Mouse (Mus musculus): Measurements from ENCODE around the gene Nup43. TPM values are rescaled to one million over a fixed set of nuclear protein-coding genes. Genes with fewer than 3 reads are reported as not detected.
"Not testable (repeated sequence)": the region's sequence is repeated elsewhere in the genome, so short reads cannot be mapped to it uniquely, and the experiment has no call there.

Gene Nup43
- total RNA-seq (2021): 1 to 10 TPM; 4.1 to 4.2 TPM

DNA sequence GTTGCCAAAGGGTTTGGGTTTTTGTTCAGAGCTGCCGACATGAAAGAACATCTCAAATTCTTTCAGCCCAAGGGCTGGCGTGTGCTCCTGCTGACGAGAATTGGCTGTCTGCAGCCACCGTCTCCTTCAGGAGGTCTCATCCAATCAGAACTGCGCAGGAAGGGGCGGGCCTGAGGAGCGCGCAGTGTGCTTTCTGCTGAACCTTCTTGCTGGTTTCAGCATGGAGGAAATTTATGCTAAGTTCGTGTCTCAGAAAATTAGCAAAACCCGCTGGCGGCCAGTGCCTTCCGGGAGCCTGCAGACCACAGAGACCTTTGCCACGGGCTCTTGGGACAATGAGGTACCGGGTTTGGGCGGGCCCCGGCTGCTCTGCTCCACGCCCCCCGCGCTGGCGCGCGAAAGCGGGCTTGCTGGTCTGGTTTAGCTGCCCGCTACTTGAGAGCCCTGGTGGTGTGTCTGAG, at the start of gene Nup43:
Nup43 (plus strand) TSS at position 162 of the 461 bp plus-strand sequence.
- peak; percentile 92 to 94 for DNase-seq (ENCODE audit: low spot score in 2 of 2)
- intact Hi-C loops (cut with DNase I): no loop called here

DNA sequence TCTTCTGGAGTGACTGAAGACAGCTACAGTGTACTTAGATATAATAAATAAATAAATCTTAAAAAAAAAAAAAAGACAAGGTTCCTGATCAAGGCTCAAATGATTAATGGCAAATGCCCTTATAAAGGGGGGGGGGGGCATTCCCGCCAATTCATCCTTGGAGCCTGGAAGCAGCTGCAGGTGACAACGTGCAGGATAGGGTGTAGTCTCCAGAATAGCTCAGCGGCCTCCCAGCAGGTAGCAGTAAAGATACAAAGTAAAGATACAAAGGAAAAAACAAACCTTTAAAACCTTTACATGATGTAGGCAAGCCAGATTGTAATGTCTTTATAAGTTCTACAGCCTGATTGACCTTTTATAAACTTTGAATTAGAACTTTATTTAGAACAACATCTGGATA, 49.7 kb upstream of the Nup43 start:
- DNase-seq (ENCODE audit: low spot score in 2 of 2); intact Hi-C loops (cut with DNase I): not testable (repeated sequence)

DNA sequence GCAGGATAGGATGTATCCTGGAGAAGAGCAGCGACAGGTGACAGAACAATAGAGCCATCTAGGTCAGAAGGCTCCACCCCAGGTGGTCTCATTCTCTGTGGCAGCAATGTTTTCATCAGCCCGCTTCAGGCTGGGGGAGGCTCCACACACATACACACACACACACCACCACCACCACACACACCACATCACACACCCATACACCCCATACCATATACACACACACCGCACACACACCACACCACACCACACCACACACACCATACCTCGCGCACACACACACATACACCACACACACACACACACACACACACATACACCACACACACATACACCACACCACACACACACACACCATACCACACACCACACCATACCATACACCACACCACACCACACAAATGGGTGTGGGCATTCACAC, 47.5 kb upstream of the Nup43 start:
- no peak for DNase-seq (ENCODE audit: low spot score in 2 of 2)
- intact Hi-C loops (cut with DNase I): no loop called here

DNA sequence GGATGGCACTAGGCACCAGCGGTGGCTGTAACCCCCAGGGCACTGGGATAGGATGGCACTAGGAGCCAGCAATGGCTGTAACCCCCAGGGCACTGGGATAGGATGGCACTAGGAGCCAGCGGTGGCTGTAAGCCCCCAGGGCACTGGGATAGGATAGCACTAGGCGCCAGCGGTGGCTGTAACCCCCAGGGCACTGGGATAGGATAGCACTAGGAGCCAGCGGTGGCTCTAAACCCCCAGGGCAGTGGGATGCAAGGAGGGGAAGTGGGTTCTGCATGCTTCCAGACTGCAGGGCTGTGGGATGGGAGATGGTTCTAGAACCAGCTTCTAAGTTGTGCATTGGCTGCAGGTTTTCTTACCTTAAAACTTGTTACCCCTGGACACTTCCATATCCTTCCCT, 46.6 kb upstream of the Nup43 start:
- no peak for DNase-seq (ENCODE audit: low spot score in 2 of 2)

DNA sequence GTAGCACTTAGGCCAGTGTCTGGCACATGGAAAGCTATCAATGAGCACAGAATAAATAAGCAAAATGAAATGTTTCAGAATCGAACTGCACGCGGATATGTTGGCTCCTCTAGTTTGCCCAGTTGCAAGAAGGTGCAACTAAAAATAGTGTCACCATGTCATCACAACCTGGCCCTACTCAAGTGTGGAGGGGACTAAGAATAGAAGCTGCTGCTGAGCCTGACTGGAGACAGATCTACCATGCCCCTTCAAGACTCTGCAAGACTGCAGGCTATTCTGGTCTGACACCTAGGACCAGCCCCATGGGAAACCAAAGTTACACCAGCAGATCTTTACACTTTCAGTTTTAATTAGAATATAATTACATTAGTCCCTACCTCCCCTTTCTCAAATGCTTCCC, 44.9 kb upstream of the Nup43 start:
- DNase-seq (ENCODE audit: low spot score in 2 of 2): no peak

More for the DNA sequence above, 46.6 kb upstream of the Nup43 start:
- intact Hi-C loops (cut with DNase I): no loop called here

DNA sequence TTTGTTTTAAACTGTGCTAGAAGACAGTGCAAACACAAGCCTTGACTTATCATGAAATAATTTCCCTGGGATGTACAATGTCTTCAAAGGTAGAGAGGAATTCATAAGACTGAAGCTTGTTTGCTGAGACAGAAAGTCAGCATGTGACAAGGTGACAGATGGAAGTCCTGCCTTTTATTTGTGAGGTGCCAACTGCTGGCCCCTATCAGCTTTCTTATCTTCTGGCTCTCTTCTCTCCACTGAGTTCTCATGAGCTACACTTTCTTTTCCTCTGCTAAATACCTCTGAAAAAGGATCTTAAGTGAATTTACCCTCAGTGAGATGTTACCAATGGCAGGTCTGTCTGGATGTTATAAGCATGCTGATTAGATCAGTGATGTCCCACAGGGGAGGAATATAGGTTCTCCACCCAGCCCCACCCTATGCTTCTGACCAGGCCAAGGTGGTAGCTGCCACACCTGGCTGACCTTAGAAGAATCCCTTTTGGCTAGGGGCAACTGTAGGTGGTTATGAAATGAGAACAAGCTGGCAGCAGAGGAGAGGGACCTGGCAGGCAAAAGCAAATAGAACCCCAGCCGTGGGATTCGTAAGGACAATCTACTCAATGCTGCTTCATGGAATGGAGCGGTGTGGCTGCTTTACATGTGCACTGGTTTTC, 43.3 kb upstream of the Nup43 start:
- intact Hi-C loops (cut with DNase I): no loop called here
- DNase-seq (ENCODE audit: low spot score in 2 of 2): no peak

More for the DNA sequence above, 44.9 kb upstream of the Nup43 start:
- intact Hi-C loops (cut with DNase I): no loop called here

DNA sequence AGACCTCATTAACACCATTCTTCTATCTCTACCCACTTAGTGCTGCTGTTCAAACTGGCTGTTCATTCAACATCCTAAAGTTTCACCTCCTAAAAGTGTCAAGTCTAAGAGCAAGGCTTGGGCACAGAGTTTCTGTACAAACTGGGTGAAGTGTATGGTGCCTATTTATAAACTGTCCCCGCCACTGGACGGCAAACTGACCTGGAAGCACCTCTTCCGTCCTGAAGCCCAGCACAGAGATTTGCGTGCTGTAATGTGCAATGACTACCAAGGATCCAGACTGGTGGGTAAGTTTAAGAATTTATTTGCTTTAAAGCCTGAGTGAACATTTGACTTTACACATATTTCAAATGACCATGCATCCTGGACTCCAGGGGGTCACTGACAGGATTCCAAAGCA, 38.2 kb upstream of the Nup43 start:
- intact Hi-C loops (cut with DNase I): no loop called here
- no peak for DNase-seq (ENCODE audit: low spot score in 2 of 2)

DNA sequence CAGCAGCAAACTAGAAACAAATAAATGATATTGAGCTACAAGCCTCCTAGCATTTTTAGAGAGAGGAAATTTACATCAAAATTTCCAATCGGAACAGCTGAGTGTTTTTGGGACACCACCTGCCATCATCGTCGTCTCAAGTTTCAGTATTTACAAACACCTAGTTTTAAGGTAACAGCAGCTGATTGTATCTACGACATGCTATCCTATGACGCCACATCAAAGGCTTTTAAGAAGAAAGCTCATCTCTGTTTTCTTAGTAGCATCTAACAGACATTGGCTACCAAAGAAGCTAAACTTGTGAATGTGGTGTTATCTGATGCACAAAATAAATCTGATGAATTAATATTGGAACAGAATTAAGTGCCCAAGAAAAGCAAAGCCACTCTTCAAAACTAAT, 37.0 kb upstream of the Nup43 start:
- intact Hi-C loops (cut with DNase I): no loop called here

DNA sequence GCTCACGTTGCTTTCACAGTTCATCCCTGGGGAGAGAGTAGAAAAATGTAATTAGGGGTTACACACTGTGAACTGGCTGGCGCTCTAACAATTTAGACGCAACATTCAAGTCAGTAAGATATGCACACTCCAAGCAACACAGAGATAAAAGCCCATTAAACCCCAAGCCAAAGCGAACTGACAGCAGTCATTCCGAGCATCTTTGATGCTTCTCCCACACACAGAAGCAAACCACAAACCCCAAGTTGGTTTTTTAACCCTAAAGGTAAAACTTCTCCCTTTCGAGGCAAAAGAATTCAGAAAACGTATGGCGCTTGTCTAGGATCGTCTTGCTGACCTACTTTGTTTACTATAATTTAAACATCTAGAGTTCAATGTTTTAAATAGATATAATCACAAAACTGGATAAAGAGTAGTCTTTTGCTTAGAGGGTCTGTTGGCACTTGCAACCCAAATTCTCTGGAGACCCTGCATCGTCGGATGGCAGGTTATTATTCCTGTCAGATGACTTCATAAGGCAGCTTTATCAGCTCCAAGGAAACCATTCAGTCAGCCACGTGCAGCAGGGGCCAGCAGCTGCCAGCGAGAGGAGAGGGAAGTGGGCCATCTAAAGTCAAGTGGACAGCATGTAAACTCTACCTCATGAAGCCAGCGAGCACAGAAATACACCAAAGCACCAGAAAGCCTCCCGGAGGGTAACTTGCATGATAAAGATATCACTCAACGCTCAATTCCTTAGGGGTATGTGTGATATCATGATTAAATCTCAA, 36.2 kb upstream of the Nup43 start:
- no peak for DNase-seq (ENCODE audit: low spot score in 2 of 2)
- intact Hi-C loops (cut with DNase I): no loop called here

More for the DNA sequence above, 37.0 kb upstream of the Nup43 start:
- DNase-seq (ENCODE audit: low spot score in 2 of 2): no peak

DNA sequence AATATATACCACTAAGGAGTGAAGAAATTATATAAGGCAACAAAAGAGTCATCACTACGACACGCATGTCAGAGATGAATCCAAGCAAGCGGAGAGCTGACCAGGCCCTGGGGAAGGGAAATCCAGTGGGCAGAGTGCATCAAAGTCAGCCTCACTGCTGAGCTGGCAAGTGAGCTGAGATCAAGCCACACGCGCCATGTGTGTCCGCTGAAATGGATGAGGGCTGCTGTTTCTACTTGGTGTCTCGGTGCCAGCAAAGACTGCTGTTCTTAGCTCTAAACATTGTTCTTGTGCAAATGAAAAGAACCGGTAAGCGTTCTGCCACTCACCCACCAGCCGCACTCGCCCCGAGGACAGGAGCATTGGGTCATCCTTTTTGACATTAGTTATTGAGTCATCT, 26.9 kb upstream of the Nup43 start:
- DNase-seq (ENCODE audit: low spot score in 2 of 2): no peak
- intact Hi-C loops (cut with DNase I): no loop called here

DNA sequence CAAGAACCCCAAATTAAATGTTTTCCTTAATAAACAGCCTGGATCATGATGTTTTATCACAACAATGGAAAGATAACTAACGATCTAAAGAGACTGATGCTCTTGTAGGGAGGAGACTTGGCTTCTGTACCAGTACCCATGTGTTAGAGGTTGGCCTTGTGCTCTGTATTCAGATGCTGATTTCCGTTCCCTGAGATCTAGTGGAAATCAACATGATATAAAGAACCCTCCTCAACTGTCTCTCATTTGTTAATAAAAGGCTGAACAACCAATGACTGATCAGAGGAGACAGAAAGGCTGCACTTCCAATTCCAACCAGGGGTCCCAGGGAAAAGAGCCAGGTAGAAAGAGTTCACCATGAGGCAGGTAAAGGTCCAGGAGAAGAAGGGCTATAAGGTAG, 21.4 kb upstream of the Nup43 start:
- intact Hi-C loops (cut with DNase I): no loop called here
- no peak for DNase-seq (ENCODE audit: low spot score in 2 of 2)

DNA sequence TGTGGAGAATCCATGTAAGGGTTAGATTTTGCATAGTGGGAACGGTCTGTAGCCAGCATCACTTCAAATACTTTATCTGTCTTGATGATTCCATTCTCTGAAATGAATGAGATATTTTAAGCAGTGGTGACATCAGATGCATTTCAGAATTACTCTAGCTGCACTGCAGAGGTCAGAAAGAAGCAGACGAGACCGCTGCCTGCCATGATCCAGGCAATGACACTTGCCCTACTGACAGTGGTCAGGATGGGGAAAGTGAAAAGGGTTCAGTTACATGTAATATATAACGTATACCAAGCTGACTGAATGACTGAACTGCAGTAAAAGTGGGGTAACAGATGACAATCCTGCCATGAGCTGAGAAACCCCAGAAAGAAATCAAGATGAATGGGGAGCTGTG, 18.2 kb upstream of the Nup43 start:
- intact Hi-C loops (cut with DNase I): no loop called here
- no peak for DNase-seq (ENCODE audit: low spot score in 2 of 2)

DNA sequence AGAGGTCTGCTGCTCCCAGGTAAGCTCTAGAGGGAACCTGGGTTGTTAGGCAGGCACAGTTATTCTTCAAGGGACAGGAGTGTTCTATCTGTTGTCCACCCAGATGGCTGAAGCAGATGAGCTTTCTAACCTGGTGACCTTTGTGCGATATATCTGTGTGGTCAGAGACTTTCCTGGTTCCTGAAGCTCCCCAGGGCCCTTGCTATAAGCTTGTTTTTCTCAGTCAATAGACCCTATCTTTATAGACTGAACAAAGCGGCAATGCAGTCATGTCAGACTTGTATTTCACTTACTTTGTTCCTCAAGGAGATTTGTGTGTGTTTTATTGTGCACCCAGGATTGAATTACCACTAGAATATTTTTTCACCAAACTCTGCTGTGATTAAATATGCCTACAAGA, 16.2 kb upstream of the Nup43 start:
- intact Hi-C loops (cut with DNase I): no loop called here
- DNase-seq (ENCODE audit: low spot score in 2 of 2): no peak

DNA sequence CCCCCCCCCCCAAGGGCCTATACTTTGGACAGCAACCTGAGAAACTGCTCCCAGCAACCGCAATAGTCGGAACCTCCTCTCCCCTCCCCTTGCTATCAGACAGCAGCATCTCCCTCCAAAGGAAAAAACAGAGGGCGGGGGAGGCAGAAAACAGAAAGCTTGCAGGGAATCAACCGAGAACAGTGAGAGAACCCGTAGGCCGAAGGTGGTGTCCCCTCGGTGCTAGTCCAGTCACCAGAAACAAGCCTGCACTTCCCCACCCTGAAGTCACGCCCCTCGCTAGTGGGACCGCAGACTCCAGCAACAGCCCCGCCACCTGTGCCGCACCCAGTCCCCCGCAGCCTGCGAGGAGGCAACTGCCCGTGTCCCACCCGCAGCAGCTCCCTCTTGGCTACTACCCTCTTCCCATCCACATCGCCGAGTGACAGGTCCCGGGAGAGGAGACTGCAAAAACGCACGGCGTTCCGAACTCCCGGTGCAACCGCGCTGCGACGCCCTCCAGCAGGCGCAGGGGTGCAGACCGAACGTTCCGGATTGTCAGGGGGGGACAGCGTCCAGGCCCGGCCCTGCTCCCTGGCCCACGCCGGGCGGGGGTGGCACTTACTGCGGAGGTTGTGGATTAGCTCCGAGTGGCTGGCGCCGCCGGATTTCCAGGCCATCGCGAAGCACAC, 4.7 kb upstream of the Nup43 start:
- no peak for DNase-seq (ENCODE audit: low spot score in 2 of 2)
- intact Hi-C loops (cut with DNase I): loop anchor here (2.0 kb wide), 1 partner anchor 18 kb away; the partner anchor contains the start of genes Lats1 and Pcmt1

DNA sequence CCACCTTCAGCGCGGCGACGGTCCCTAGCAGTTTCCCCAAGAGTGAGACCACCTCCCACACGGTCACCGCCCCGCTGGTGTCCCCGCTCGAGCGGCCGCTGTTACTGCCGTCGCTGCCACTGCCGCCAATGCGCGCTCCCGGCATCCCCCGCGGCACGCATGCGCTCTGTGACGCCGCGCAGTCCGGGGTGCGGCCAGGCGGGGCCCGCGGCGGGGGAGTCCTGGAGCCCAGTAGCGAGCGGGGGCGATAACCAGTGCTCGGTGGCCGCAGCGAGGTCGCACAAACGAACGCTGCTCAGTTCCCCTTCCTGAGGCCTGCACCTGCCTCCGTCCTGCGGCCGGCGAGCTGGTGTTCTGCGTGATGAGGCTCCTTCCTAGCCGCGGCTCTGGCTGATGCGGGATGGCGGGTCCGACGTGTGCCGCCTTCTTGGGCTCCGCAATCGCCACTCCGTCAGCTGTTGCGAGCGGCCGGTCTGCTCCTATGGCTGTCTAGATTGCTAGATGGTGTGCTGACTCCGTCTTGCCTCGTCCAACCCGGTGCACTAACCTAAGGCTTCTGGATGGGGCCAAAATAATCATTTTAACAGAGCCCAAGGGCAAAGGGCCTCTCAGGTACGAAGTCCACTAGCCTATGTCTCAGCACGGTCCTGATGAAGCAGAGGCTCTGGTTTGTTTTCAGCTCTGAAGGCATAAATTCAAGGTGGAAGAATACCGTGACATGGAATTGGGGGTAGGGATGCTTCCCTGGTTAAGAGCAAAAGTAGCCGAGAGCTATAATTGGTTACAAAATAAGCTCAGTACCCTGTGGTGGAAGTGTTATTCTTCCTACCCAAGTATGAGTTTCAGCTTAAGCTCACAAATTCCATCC, 3.9 kb upstream of the Nup43 start:
- intact Hi-C loops (cut with DNase I): loop anchor here (2.0 kb wide), 1 partner anchor 17 kb away; the partner anchor contains the start of genes Lats1 and Pcmt1
- DNase-seq (ENCODE audit: low spot score in 2 of 2): peak; percentile 94

DNA sequence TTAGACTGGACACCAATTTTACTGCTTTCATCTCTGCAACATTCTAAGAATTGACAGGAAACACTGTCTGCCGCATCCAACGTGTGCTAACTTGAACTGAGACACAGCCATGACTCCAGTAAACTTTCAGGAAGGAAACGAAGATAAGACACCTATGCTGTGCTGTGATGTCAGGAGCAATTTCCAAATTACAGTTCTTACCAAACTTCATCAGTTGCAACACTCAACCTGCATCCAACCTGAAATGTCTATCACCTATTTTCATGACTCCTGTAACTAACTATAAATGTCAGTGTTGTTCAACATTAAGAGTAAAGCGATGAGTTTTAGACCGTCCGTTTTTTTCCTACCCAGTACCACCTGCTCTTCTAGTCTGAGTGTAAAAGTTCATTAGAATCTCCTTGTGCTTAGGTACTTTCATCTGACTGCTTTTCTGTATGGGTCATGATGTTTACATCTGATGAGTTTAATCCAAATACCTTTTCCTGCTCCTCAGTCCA, 3.2 kb upstream of the Nup43 start:
- intact Hi-C loops (cut with DNase I): no loop called here
- DNase-seq (ENCODE audit: low spot score in 2 of 2): no peak

DNA sequence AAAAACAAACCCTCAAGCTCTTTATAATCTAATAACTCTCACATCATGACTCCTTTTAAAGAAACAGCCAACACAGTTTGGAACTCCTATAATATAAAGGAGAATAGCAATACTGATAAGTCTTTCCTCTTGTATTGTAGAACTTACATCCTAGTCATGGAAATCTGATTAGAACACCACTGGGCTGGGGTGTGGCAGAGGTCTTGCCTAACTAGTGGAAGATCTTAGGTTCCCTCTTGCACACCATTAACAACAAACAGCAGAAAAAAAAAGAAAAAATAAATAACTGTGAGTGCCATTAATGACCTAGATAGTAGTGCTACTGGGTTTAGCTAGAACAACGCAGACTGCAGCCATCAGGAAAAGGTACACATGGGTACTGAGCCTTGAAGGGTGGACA, 2.4 kb upstream of the Nup43 start:
- intact Hi-C loops (cut with DNase I): no loop called here

DNA sequence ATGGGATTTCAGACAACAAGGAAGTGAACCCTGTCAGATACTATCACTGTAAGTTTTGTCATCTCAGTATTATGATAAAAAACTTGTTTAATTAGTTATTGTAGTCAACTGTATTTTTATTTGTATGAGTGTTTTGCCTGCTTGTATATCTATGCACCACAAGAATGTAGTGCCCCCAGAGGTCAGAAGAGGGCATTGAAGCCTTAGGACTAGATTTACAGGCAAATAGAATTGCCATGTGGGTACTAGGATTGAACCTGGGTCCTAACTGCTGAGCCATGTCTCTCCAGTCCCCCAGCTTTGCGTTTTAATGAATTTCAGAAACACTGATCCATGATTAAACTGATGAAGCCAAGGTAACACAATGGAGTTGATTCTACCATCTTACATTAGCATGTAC, 6.4 kb downstream of the Nup43 start:
- no peak for DNase-seq (ENCODE audit: low spot score in 2 of 2)
- intact Hi-C loops (cut with DNase I): no loop called here

More for the DNA sequence above, 2.4 kb upstream of the Nup43 start:
- no peak for DNase-seq (ENCODE audit: low spot score in 2 of 2)

DNA sequence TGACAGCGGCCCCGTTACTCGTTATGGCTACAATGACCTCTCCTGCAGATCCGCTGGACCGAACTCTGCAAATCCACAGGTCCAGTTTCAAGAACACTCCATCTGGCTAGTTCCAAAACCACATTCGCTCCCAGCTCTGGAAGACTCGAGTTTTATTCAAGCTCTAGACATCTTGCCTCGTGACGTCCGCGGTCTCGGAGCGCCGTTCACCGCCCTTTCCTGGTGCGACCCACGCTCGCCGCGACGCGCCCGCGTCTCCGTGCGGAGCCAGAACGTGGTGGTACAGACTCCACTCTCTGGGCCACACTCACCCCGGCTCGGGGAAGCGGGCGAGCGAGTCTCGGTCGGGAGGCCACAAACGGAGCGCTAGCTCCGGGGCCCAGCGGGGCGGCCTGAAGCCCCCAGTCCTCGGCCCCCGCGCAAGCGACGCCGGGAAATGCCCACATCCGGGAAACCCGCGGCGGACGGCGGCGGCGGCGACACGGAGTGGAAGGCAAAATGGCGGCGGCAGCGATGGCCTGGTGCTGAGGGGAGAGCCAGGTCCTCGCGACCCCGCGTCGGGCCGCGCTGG, 13.5 kb downstream of the Nup43 start, which contains the start of the genes Pcmt1 and Lats1:
Pcmt1 (minus strand) TSS at position 406 of the 571 bp plus-strand sequence.
Lats1 (plus strand) TSS at position 484 of the 571 bp plus-strand sequence.
- intact Hi-C loops (cut with DNase I): loop anchor here (2.0 kb wide), 1 partner anchor 18 kb away; no protein-coding TSS in a partner anchor
- peak; percentile 87 to 90 for DNase-seq (ENCODE audit: low spot score in 2 of 2)
